Mouse (Mus musculus) left cerebral cortex, adult 2 months (tissue): Measurements from ENCODE around the gene Ankrd11. TPM values are rescaled to one million over a fixed set of nuclear protein-coding genes. Genes with fewer than 3 reads are reported as not detected.

Experiments
- DNase-seq, 2 experiments: peaks; one replicate each; pipeline ENCODE4 v3.0.0; 2021 to 2022; ENCODE audit warnings: low spot score in 2 of 2, mixed read lengths in 1 of 2; ENCODE audit errors: extremely low spot score in 1 of 2
- H3K27ac ChIP-seq: fragments of 200-600 bp; 2 replicates; pipeline ENCODE4 v1.8.1; 2022
- H3K4me3 ChIP-seq: fragments of 200-600 bp; 2 replicates; pipeline ENCODE4 v1.8.1; 2022
- CTCF ChIP-seq: fragments of 200-600 bp; IDR thresholded peaks from 2 replicates; pipeline ENCODE4 v1.8.1; 2022; ENCODE audit warnings: antibody characterized with exemption, mild to moderate bottlenecking, moderate library complexity
- intact Hi-C: fragments of 180-260 bp; cut with DNase I; formaldehyde crosslinking; loops from one replicate; pipeline ENCODE4 v1.15.1; 2025
- total RNA-seq, 2 experiments: library from RNA; stranded (reverse); gene quantifications; 2 replicates each; pipeline ENCODE4 v1.2.3; 2021

Gene Ankrd11
- total RNA-seq, 2 experiments from 2014 or later = 161 to 175 TPM

GRCm38 (mm10) chr8:122951456-122951855, 90.6 kb downstream of the Ankrd11 start:
- Histone ChIP-seq H3K27ac (no peak overlapping the region), H3K4me3 (no peak overlapping the region)
- intact Hi-C loops = no loop called here
- no peak for DNase-seq
- no peak for TF ChIP-seq CTCF

- intact Hi-C loops = no loop called here
- no peak for DNase-seq
- TF ChIP-seq CTCF = no peak
- H3K27ac ChIP-seq = peak overlapping the region; percentile 24; the same call in 1 of the 2 replicates
- no peak overlapping the region for H3K4me3 ChIP-seq
Observed at GRCm38 (mm10) chr8:122949701-122950100, 92.4 kb downstream of the Ankrd11 start.

GRCm38 (mm10) chr8:122945775-122946174, 96.3 kb downstream of the Ankrd11 start:
- no peak overlapping the region for H3K4me3 ChIP-seq
- no peak overlapping the region for H3K27ac ChIP-seq
- intact Hi-C loops = no loop called here
- DNase-seq = no peak
- no peak for TF ChIP-seq CTCF

- Histone ChIP-seq H3K27ac (peak overlapping the region; percentile 64), H3K4me3 (no peak overlapping the region)
- intact Hi-C loops = no loop called here
- peak; percentile 44 for TF ChIP-seq CTCF
- no peak for DNase-seq
Observed at GRCm38 (mm10) chr8:122942803-122943713, 99.0 kb downstream of the Ankrd11 start.

- H3K4me3 ChIP-seq = no peak overlapping the region
- DNase-seq = no peak
- no peak overlapping the region; the same call in 1 of the 2 replicates for H3K27ac ChIP-seq
- intact Hi-C loops = no loop called here
- no peak for TF ChIP-seq CTCF
Observed at GRCm38 (mm10) chr8:122938591-122938990, 103.5 kb downstream of the Ankrd11 start.

- H3K27ac ChIP-seq = no peak overlapping the region; the same call in 1 of the 2 replicates
Observed at GRCm38 (mm10) chr8:122938170-122938569, 103.9 kb downstream of the Ankrd11 start.

GRCm38 (mm10) chr8:122937545-122938053, 104.5 kb downstream of the Ankrd11 start:
- peak overlapping the region; percentile 48; the same call in 1 of the 2 replicates for H3K27ac ChIP-seq

More at GRCm38 (mm10) chr8:122938170-122938569, 103.9 kb downstream of the Ankrd11 start:
- intact Hi-C loops = no loop called here
- TF ChIP-seq CTCF = no peak
- no peak for DNase-seq
- no peak overlapping the region for H3K4me3 ChIP-seq

GRCm38 (mm10) chr8:122935912-122936311, 106.2 kb downstream of the Ankrd11 start:
- no peak overlapping the region for H3K27ac ChIP-seq
- H3K4me3 ChIP-seq = no peak overlapping the region
- intact Hi-C loops = no loop called here
- DNase-seq = no peak
- no peak for TF ChIP-seq CTCF

More at GRCm38 (mm10) chr8:122937545-122938053, 104.5 kb downstream of the Ankrd11 start:
- H3K4me3 ChIP-seq = no peak overlapping the region
- intact Hi-C loops = no loop called here
- no peak for TF ChIP-seq CTCF
- no peak for DNase-seq

- intact Hi-C loops = no loop called here
- no peak for DNase-seq
- H3K27ac ChIP-seq = no peak overlapping the region
- TF ChIP-seq CTCF = no peak
- H3K4me3 ChIP-seq = no peak overlapping the region
Observed at GRCm38 (mm10) chr8:122935118-122935517, 107.0 kb downstream of the Ankrd11 start.

- Histone ChIP-seq H3K27ac (no peak overlapping the region), H3K4me3 (no peak overlapping the region)
- intact Hi-C loops = no loop called here
- DNase-seq = no peak
- TF ChIP-seq CTCF = no peak
Observed at GRCm38 (mm10) chr8:122933973-122934372, 108.1 kb downstream of the Ankrd11 start.

- no peak overlapping the region for H3K4me3 ChIP-seq
- no peak for TF ChIP-seq CTCF
- intact Hi-C loops = no loop called here
- H3K27ac ChIP-seq = peak overlapping the region; percentile 80
- DNase-seq = no peak
Observed at GRCm38 (mm10) chr8:122932561-122932959, 109.5 kb downstream of the Ankrd11 start.

GRCm38 (mm10) chr8:122931834-122932560, 110.1 kb downstream of the Ankrd11 start:
- intact Hi-C loops = no loop called here
- no peak for TF ChIP-seq CTCF
- peak; percentile 67 to 70 for DNase-seq

More at GRCm38 (mm10) chr8:122931834-122932560, 110.1 kb downstream of the Ankrd11 start:
- Histone ChIP-seq H3K4me3 (no peak overlapping the region), H3K27ac (peak overlapping the region; percentile 80)
